Mouse (Mus musculus) myocyte (in vitro differentiated cells): ENCODE data around the gene Gfi1.

Experiments used
- MAX ChIP-seq: IDR thresholded peaks from one replicate; pipeline ENCODE4 v1.6.1; 2011; ENCODE audit warnings: low read depth, mild to moderate bottlenecking, control low read depth
- MYOD1 ChIP-seq, 3 experiments: IDR thresholded peaks; one replicate each; pipeline ENCODE4 v1.6.1; 2011; ENCODE audit warnings: control low read depth in 2 of 3, low read depth in 2 of 3, mild to moderate bottlenecking in 2 of 3, moderate library complexity in 1 of 3; ENCODE audit not compliant: insufficient read length in 2 of 3, control insufficient read depth in 1 of 3
- MYOG ChIP-seq, 3 experiments: IDR thresholded peaks; one replicate each; pipeline ENCODE4 v1.6.1; 2011; ENCODE audit warnings: control low read depth in 2 of 3, low read depth in 2 of 3, mild to moderate bottlenecking in 2 of 3; ENCODE audit not compliant: insufficient read length in 2 of 3, control insufficient read depth in 1 of 3, insufficient read depth in 1 of 3
- POLR2A ChIP-seq: IDR thresholded peaks from one replicate; pipeline ENCODE4 v1.6.1; 2011; ENCODE audit warnings: low read depth, mild to moderate bottlenecking, control low read depth, moderate library complexity; ENCODE audit not compliant: insufficient read length
- POLR2AphosphoS2 ChIP-seq: IDR thresholded peaks from one replicate; pipeline ENCODE4 v1.6.1; 2011; ENCODE audit warnings: low read depth, control low read depth; ENCODE audit not compliant: insufficient read length
- REST ChIP-seq: IDR thresholded peaks from one replicate; pipeline ENCODE4 v1.6.1; 2011; ENCODE audit warnings: mild to moderate bottlenecking, control low read depth, moderate library complexity; ENCODE audit not compliant: insufficient read depth, insufficient read length
- TCF12 ChIP-seq: IDR thresholded peaks from one replicate; pipeline ENCODE4 v1.6.1; 2011; ENCODE audit warnings: mild to moderate bottlenecking, control low read depth; ENCODE audit not compliant: poor library complexity, insufficient read depth, severe bottlenecking
- USF1 ChIP-seq: IDR thresholded peaks from one replicate; pipeline ENCODE4 v1.6.1; 2011; ENCODE audit warnings: low read depth, mild to moderate bottlenecking, control low read depth, moderate library complexity

GRCm38 (mm10) chr5:107759121-107759520 lies 33.3 kb upstream of the Gfi1 start:
- TF ChIP-seq POLR2AphosphoS2: no peak
- peak; percentile 70 for TF ChIP-seq USF1
- TF ChIP-seq MYOG (IDR thresholded peaks at IDR 0.05; ENCODE audit: control insufficient read depth in 1 of 3, insufficient read depth in 1 of 3, insufficient read length in 2 of 3, low read depth in 2 of 3): peak in 2 of 3 experiments; percentile 43 to 62
- no peak for TF ChIP-seq REST
- no peak for TF ChIP-seq POLR2A
- peak; percentile 88 for TF ChIP-seq TCF12
- TF ChIP-seq MAX: no peak
- peak in 2 of 3 experiments; percentile 85 to 95 for TF ChIP-seq MYOD1 (IDR thresholded peaks at IDR 0.05; ENCODE audit: control insufficient read depth in 1 of 3, insufficient read length in 2 of 3, low read depth in 2 of 3)
